Mouse (Mus musculus): ENCODE measurements at regions not wholly inside any gene's neighbourhood (a gene's known extent, or its start where the extent isn't known, plus 50 kb on each side); places are given as distances from the start of the nearest gene placed in this dataset.

- H3K27ac ChIP-seq, result no peak overlapping the region
- no peak overlapping the region for H3K9ac ChIP-seq
- WGBS, result 80% methylated on average over 5 of the region's 5 CpGs
- H3K36me3 ChIP-seq (replicated peaks), result no peaks in the 10 kb centered on the region
- H3K27me3 ChIP-seq (replicated peaks), result no peaks in the 10 kb centered on the region
- H3K4me2 ChIP-seq, result no peak overlapping the region
- H3K4me1 ChIP-seq, result no peaks in the 10 kb centered on the region
- no peak for ATAC-seq (replicated peaks)
- H3K9me3 ChIP-seq, result no peaks in the 10 kb centered on the region
- no peak overlapping the region for H3K4me3 ChIP-seq
Observed at GRCm38 (mm10) chr1:55807028-55807427, 401.3 kb downstream of the Plcl1 start.

GRCm38 (mm10) chr1:55808724-55809519, 403.2 kb downstream of the Plcl1 start:
- Histone ChIP-seq H3K4me1 (no peaks in the 10 kb centered on the region), H3K36me3 (replicated peaks) (no peaks in the 10 kb centered on the region), H3K27ac (no peak overlapping the region), H3K4me3 (no peak overlapping the region), H3K4me2 (no peak overlapping the region), H3K9ac (no peak overlapping the region), H3K27me3 (replicated peaks) (no peaks in the 10 kb centered on the region), H3K9me3 (no peaks in the 10 kb centered on the region)
- WGBS, result 91% methylated on average over 7 of the region's 7 CpGs
- ATAC-seq (replicated peaks), result no peak

GRCm38 (mm10) chr1:55812486-55812885, 406.8 kb downstream of the Plcl1 start:
- no peaks in the 10 kb centered on the region for H3K36me3 ChIP-seq (replicated peaks)
- H3K9me3 ChIP-seq, result no peaks in the 10 kb centered on the region
- H3K4me3 ChIP-seq, result no peak overlapping the region
- H3K27ac ChIP-seq, result no peak overlapping the region
- WGBS, result 71% methylated on average over 1 of the region's 1 CpGs
- no peak overlapping the region for H3K4me2 ChIP-seq
- H3K27me3 ChIP-seq (replicated peaks), result no peaks in the 10 kb centered on the region
- no peak overlapping the region for H3K9ac ChIP-seq
- no peaks in the 10 kb centered on the region for H3K4me1 ChIP-seq
- ATAC-seq (replicated peaks), result no peak

- WGBS, result 94% methylated on average over 3 of the region's 3 CpGs
- Histone ChIP-seq H3K4me1 (no peaks in the 10 kb centered on the region), H3K27me3 (replicated peaks) (no peaks in the 10 kb centered on the region), H3K27ac (no peak overlapping the region), H3K4me2 (no peak overlapping the region), H3K36me3 (replicated peaks) (no peaks in the 10 kb centered on the region), H3K9me3 (no peaks in the 10 kb centered on the region), H3K9ac (no peak overlapping the region), H3K4me3 (no peak overlapping the region)
- no peak for ATAC-seq (replicated peaks)
Observed at GRCm38 (mm10) chr1:55820866-55821500, 415.3 kb downstream of the Plcl1 start.

GRCm38 (mm10) chr1:55822599-55822998, 416.9 kb downstream of the Plcl1 start:
- H3K9me3 ChIP-seq, result no peaks in the 10 kb centered on the region
- WGBS, result 95% methylated on average over 4 of the region's 4 CpGs
- no peaks in the 10 kb centered on the region for H3K36me3 ChIP-seq (replicated peaks)
- H3K9ac ChIP-seq, result no peak overlapping the region
- H3K27me3 ChIP-seq (replicated peaks), result no peaks in the 10 kb centered on the region
- H3K4me3 ChIP-seq, result no peak overlapping the region
- ATAC-seq (replicated peaks), result no peak
- H3K4me2 ChIP-seq, result no peak overlapping the region
- no peaks in the 10 kb centered on the region for H3K4me1 ChIP-seq
- H3K27ac ChIP-seq, result no peak overlapping the region

GRCm38 (mm10) chr1:55827191-55827590, 421.5 kb downstream of the Plcl1 start:
- no peaks in the 10 kb centered on the region for H3K36me3 ChIP-seq (replicated peaks)
- H3K4me1 ChIP-seq, result no peaks in the 10 kb centered on the region
- no peak overlapping the region for H3K9ac ChIP-seq
- ATAC-seq (replicated peaks), result no peak
- no peaks in the 10 kb centered on the region for H3K27me3 ChIP-seq (replicated peaks)
- H3K27ac ChIP-seq, result no peak overlapping the region
- no peaks in the 10 kb centered on the region for H3K9me3 ChIP-seq
- H3K4me2 ChIP-seq, result no peak overlapping the region
- H3K4me3 ChIP-seq, result no peak overlapping the region

- no peak overlapping the region for H3K4me2 ChIP-seq
- no peaks in the 10 kb centered on the region for H3K4me1 ChIP-seq
- no peak overlapping the region for H3K9ac ChIP-seq
- no peaks in the 10 kb centered on the region for H3K27me3 ChIP-seq (replicated peaks)
- no peak overlapping the region for H3K27ac ChIP-seq
- H3K4me3 ChIP-seq, result no peak overlapping the region
- H3K9me3 ChIP-seq, result no peaks in the 10 kb centered on the region
- no peaks in the 10 kb centered on the region for H3K36me3 ChIP-seq (replicated peaks)
- WGBS, result 93% methylated on average over 3 of the region's 3 CpGs
- ATAC-seq (replicated peaks), result no peak
Observed at GRCm38 (mm10) chr1:55835281-55835680, 429.6 kb downstream of the Plcl1 start.

- WGBS, result 84% methylated on average over 2 of the region's 2 CpGs
- no peaks in the 10 kb centered on the region for H3K27me3 ChIP-seq (replicated peaks)
Observed at GRCm38 (mm10) chr1:55836750-55837149, 431.0 kb downstream of the Plcl1 start.

GRCm38 (mm10) chr1:55837366-55837765, 431.6 kb downstream of the Plcl1 start:
- H3K4me3 ChIP-seq, result no peak overlapping the region
- H3K9ac ChIP-seq, result no peak overlapping the region
- no peaks in the 10 kb centered on the region for H3K36me3 ChIP-seq (replicated peaks)
- no peaks in the 10 kb centered on the region for H3K9me3 ChIP-seq
- no peaks in the 10 kb centered on the region for H3K27me3 ChIP-seq (replicated peaks)
- no peak for ATAC-seq (replicated peaks)
- H3K4me1 ChIP-seq, result no peaks in the 10 kb centered on the region
- no peak overlapping the region for H3K27ac ChIP-seq
- no peak overlapping the region for H3K4me2 ChIP-seq

More at GRCm38 (mm10) chr1:55836750-55837149, 431.0 kb downstream of the Plcl1 start:
- Histone ChIP-seq H3K27ac (no peak overlapping the region), H3K9me3 (no peaks in the 10 kb centered on the region), H3K4me3 (no peak overlapping the region), H3K9ac (no peak overlapping the region), H3K36me3 (replicated peaks) (no peaks in the 10 kb centered on the region), H3K4me2 (no peak overlapping the region), H3K4me1 (no peaks in the 10 kb centered on the region)
- ATAC-seq (replicated peaks), result no peak

GRCm38 (mm10) chr1:55838168-55838567, 432.4 kb downstream of the Plcl1 start:
- WGBS, result 2% methylated on average over 2 of the region's 2 CpGs
- no peak overlapping the region for H3K9ac ChIP-seq
- H3K9me3 ChIP-seq, result no peaks in the 10 kb centered on the region
- no peak overlapping the region for H3K4me2 ChIP-seq
- no peaks in the 10 kb centered on the region for H3K4me1 ChIP-seq
- H3K27ac ChIP-seq, result no peak overlapping the region
- H3K4me3 ChIP-seq, result no peak overlapping the region
- no peaks in the 10 kb centered on the region for H3K27me3 ChIP-seq (replicated peaks)
- H3K36me3 ChIP-seq (replicated peaks), result no peaks in the 10 kb centered on the region
- ATAC-seq (replicated peaks), result peak; percentile 83

GRCm38 (mm10) chr1:55848806-55849205, 443.1 kb downstream of the Plcl1 start:
- Histone ChIP-seq H3K9me3 (no peaks in the 10 kb centered on the region), H3K9ac (no peak overlapping the region), H3K27me3 (replicated peaks) (no peaks in the 10 kb centered on the region), H3K27ac (no peak overlapping the region), H3K4me2 (no peak overlapping the region), H3K36me3 (replicated peaks) (no peaks in the 10 kb centered on the region), H3K4me1 (no peaks in the 10 kb centered on the region), H3K4me3 (no peak overlapping the region)
- 0 out of 2 replicates have a peak, but pooled peaks have one; percentile 67 for ATAC-seq (replicated peaks)
- WGBS, result 51% methylated on average over 3 of the region's 3 CpGs

GRCm38 (mm10) chr1:55852354-55852753, 446.6 kb downstream of the Plcl1 start:
- Histone ChIP-seq H3K9ac (no peak overlapping the region), H3K4me1 (no peaks in the 10 kb centered on the region), H3K9me3 (no peaks in the 10 kb centered on the region), H3K27ac (no peak overlapping the region), H3K36me3 (replicated peaks) (no peaks in the 10 kb centered on the region), H3K4me2 (no peak overlapping the region), H3K27me3 (replicated peaks) (no peaks in the 10 kb centered on the region), H3K4me3 (no peak overlapping the region)
- no peak for ATAC-seq (replicated peaks)

GRCm38 (mm10) chr1:55859113-55859512, 453.4 kb downstream of the Plcl1 start:
- no peak overlapping the region for H3K9ac ChIP-seq
- 64% methylated on average over 3 of the region's 3 CpGs for WGBS
- no peak overlapping the region for H3K27ac ChIP-seq

More at GRCm38 (mm10) chr1:55859113-55859512, 453.4 kb downstream of the Plcl1 start:
- Histone ChIP-seq H3K36me3 (replicated peaks) (no peaks in the 10 kb centered on the region), H3K4me3 (no peak overlapping the region), H3K4me1 (no peaks in the 10 kb centered on the region), H3K9me3 (no peaks in the 10 kb centered on the region), H3K4me2 (no peak overlapping the region), H3K27me3 (replicated peaks) (no peaks in the 10 kb centered on the region)
- no peak for ATAC-seq (replicated peaks)

Measured in midbrain, embryonic 15.5 days (tissue).